Mouse (Mus musculus): ENCODE results near the gene Amd2.

Amd2 gene

DNA sequence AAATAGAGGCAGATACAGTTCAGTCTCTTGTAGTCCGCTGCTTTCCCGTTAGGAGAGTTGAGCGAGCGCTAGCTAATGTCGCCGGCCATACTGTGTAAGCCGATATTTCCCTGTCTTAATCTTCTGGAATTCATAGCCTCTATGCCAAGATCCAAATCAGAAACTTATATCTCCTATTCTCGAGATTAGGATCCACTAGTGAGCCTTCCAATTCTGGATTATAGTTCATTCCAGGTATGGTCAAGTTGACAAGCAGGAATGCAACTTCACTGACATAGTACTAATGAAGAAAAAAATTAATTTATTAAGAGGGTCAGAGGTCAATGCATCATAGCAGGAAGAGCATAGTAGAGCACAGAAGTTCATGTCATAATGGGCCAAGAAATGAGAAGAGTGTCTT, at the start of gene Amd2:
Gene Amd2, minus strand, starts transcription at position 101 of the 400 bp plus-strand sequence.
- ChIA-PET POLR2A (no interaction called here), CTCF (interaction anchor here in 2 of 4 experiments (0.7 kb wide), 2 partner anchors 333 to 644 kb away, joined by 3 to 4 read pairs; no protein-coding TSS in a partner anchor)

- ChIA-PET CTCF (no interaction called here), POLR2A (no interaction called here)
Observed at GRCm38 (mm10) chr10:35761280-35761679, 49.6 kb upstream of the Amd2 start.

- ChIA-PET POLR2A (no interaction called here), CTCF (no interaction called here)
Observed at GRCm38 (mm10) chr10:35737639-35738038, 25.9 kb upstream of the Amd2 start.

DNA sequence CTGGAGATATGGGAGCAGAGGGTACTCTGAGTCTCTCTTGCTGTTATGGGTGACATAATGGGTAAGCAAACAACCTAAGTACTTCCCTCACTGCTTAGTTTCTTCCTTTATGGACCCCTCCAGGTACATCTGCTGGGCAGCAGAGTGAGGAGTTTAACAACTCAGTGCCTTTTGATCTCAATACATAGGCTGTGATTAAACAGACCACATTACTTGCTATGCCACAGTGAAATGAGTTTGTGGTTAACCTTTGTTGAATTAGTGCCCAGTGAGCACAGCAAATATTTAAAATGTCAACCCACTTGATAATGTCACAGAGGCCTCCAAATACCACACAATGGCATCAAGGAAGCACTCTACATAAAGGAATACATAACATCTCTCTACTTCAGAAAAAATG, 2.6 kb upstream of the Amd2 start:
- ChIA-PET CTCF (no interaction called here), POLR2A (no interaction called here)
